Mouse (Mus musculus) intestine, postnatal 0 days (tissue): ENCODE measurements around the gene Atp2a1. TPM values are rescaled to one million over a fixed set of nuclear protein-coding genes. Genes with fewer than 3 reads are reported as not detected.
A peak's percentile ranks its signal among the peaks of the same experiment; 100 is the strongest.
"Not testable (repeated sequence)": the region's sequence is repeated elsewhere in the genome, so short reads cannot be mapped to it uniquely, and the experiment has no call there.

Experiments used
- ATAC-seq: fragments of 200-750 bp; cut with Nextera tagmentation; 2 replicates; pipeline ENCODE4 v1.8.0; 2017; ENCODE audit warnings: mild to moderate bottlenecking, moderate TSS enrichment, moderate library complexity
- H3K27ac ChIP-seq: fragments of 300-500 bp; sonication (generic); 2 replicates; pipeline ENCODE4 v1.5.1; 2014; ENCODE audit warnings: mild to moderate bottlenecking, low read depth, low read length, moderate library complexity
- H3K27me3 ChIP-seq: fragments of 300-500 bp; sonication (generic); replicated peaks from 2 replicates; pipeline ENCODE4 v1.6.1; 2014; ENCODE audit warnings: low read length, mixed read lengths; ENCODE audit not compliant: control insufficient read depth, insufficient read depth
- H3K36me3 ChIP-seq: fragments of 300-500 bp; sonication (generic); 2 replicates; pipeline ENCODE4 v1.6.1; 2014; ENCODE audit warnings: mild to moderate bottlenecking, moderate library complexity; ENCODE audit not compliant: control insufficient read depth, insufficient read depth
- H3K4me1 ChIP-seq: fragments of 300-500 bp; sonication (generic); replicated peaks from 2 replicates; pipeline ENCODE4 v1.6.1; 2014; ENCODE audit warnings: antibody characterized with exemption, low read length, mixed read lengths; ENCODE audit not compliant: control insufficient read depth, insufficient read depth
- H3K4me2 ChIP-seq: fragments of 300-500 bp; sonication (generic); replicated peaks from 2 replicates; pipeline ENCODE4 v1.6.1; 2014; ENCODE audit warnings: low read depth, mild to moderate bottlenecking, moderate library complexity
- H3K4me3 ChIP-seq: fragments of 300-500 bp; sonication (generic); 2 replicates; pipeline ENCODE4 v1.5.1; 2014; ENCODE audit warnings: low read depth, low read length
- H3K9ac ChIP-seq: fragments of 300-500 bp; sonication (generic); 2 replicates; pipeline ENCODE4 v1.6.1; 2014; ENCODE audit warnings: mild to moderate bottlenecking, low read depth, low read length
- H3K9me3 ChIP-seq: fragments of 300-500 bp; sonication (generic); 2 replicates; pipeline ENCODE4 v1.6.1; 2016; ENCODE audit warnings: mixed run types; ENCODE audit not compliant: control insufficient read depth
- CTCF ChIP-seq: sonication (generic); IDR thresholded peaks from 2 replicates; pipeline ENCODE4 v1.5.1; 2016; ENCODE audit warnings: low read depth, mild to moderate bottlenecking, control low read depth, antibody characterized with exemption, moderate library complexity
- WGBS: fragments of 180-500 bp; shearing (Covaris S2); extraction: QIAGEN DNeasy Blood & Tissue Kit; methylation state at CpG from one replicate; pipeline ENCODE4 v1.1.7; 2014; 5-methylcytosine and 5-hydroxymethylcytosine counted together
- polyA plus RNA-seq: library from polyadenylated mRNA; unstranded; fragments of >200 nt; fragmentation: Nextera tagmentation; extraction: Ambion mirVana; gene quantifications from 2 replicates; pipeline ENCODE4 v1.2.1, GENCODE M21; 2015

Gene Atp2a1
- polyA plus RNA-seq, 1 experiment from 2014 or later, result 0.05 TPM

DNA sequence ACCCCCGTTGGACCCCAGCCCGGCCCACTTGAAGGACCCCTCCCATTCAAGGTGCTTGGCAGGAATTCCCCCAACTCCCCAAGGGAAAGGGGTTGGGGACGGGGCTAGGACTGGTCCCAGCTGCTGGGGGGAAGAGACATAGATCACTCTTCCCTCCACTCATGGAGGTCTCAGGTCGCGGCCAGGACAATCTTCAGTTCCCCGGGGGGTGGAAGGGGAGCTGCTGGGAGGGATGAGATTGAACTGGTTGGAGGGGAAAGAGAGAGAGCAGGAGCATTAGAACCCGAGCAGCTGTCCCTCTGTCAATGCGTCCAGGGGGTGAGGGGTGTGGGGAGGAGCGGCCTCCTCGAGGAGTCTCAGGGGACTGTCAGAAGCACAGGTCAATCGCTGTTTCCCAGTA lies 29.1 kb upstream of the Atp2a1 start:
- H3K4me3 ChIP-seq, result no peak overlapping the region
- no peak overlapping the region for H3K9ac ChIP-seq
- H3K36me3 ChIP-seq, result peaks cover 64% of the 10 kb centered on the region
- no peak for TF ChIP-seq CTCF
- no peak for ATAC-seq
- no peak overlapping the region for H3K27ac ChIP-seq
- no peaks in the 10 kb centered on the region for H3K9me3 ChIP-seq
- no peaks in the 10 kb centered on the region for H3K4me1 ChIP-seq
- H3K4me2 ChIP-seq, result no peak overlapping the region
- WGBS, result 38% methylated on average over 11 of the region's 11 CpGs
- no peaks in the 10 kb centered on the region for H3K27me3 ChIP-seq

DNA sequence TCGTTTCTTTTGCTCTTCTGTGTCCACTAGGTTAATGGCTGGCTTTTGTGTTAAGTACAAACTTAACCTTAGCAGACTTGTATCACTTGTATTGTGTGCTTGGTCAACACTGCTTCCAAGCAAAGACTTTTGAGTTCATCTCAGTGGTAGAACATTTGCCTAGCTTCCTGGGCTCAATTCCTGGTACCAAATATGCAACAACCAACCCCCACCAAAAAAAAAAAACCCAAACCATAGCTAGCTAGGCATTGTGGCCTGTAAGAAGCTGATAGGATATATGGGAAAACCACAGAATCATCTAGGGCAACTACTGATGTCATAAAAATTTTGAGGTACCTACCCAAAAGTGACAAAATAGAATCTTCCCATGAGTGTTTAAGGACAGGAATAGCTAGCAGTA lies 28.1 kb upstream of the Atp2a1 start:
- H3K36me3 ChIP-seq, result peaks cover 54% of the 10 kb centered on the region
- no peak overlapping the region for H3K9ac ChIP-seq
- WGBS, result 76% methylated on average over 1 of the region's 1 CpGs
- no peaks in the 10 kb centered on the region for H3K27me3 ChIP-seq
- no peak overlapping the region for H3K27ac ChIP-seq
- ATAC-seq, result no peak
- H3K4me2 ChIP-seq, result no peak overlapping the region
- H3K9me3 ChIP-seq, result no peaks in the 10 kb centered on the region
- no peaks in the 10 kb centered on the region for H3K4me1 ChIP-seq
- no peak overlapping the region for H3K4me3 ChIP-seq
- no peak for TF ChIP-seq CTCF

DNA sequence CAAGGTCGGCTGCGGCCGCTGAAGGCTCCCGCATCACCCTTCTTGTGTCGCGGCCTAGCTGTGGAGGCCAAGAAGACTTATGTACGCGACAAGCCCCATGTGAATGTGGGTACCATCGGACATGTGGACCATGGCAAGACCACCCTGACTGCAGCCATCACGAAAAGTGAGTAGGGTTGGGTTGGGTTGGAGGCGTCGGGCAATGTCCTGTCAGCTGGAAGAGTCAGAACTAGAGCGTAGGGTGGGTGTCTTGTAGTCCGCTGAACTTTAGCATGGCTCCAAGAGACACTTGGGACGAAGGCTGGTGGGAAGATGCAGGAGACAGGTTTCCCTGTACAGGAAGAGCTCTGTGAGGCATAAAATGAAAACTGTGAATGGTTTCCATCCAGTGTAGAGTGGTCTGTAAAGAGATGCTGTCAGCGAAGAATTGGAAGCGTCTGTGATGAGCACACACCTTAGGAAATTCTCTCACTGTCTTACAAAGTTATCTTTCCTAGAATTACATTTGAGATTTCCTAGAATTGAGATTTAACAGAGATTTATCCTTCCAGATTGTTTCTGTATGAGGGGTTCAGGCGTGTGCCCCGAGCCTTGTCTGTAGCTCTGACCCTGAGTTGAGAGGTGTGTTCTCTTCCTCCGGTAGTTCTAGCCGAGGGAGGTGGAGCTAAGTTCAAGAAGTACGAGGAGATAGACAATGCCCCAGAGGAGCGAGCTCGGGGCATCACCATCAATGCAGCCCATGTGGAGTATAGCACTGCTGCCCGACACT lies 24.9 kb upstream of the Atp2a1 start:
- peak overlapping the region; percentile 67 for H3K4me2 ChIP-seq
- H3K27ac ChIP-seq, result peak overlapping the region; percentile 60; the same call in 1 of the 2 replicates
- WGBS, result 11% methylated on average over 23 of the region's 25 CpGs

DNA sequence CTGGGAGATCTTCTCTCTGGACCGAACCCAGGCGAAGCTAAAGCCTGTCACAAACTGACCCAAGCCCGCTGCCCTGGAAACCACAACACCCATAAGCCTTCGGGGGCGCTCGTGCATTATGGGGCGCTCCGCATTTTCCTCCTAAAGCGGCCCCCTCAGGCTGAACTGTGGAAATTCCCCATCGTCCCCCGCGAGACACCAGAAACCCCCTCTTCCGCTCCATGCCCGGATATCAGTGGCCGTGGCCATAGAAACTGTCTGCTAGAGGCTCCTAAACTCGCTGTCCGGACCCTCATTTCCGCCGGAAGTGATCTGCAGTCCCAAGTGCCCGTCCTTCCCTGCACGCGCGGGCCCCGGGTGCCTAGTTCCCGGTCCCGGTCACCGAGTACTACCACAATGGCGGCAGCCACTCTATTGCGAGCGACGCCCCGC lies 24.2 kb upstream of the Atp2a1 start, which contains the start of gene Tufm:
Gene Tufm (plus strand): TSS at position 310 of the 432 bp plus-strand sequence.
- H3K36me3 ChIP-seq, result peaks cover 15% of the 10 kb centered on the region
- H3K4me2 ChIP-seq, result peak within 1 kb of the TSS; percentile 67
- H3K9me3 ChIP-seq, result no peaks in the 10 kb centered on the region
- under 1% methylated on average over 32 of the region's 32 CpGs for WGBS
- peak within 1 kb of the TSS; percentile 67 for H3K9ac ChIP-seq
- peak within 1 kb of the TSS; percentile 65 for H3K4me3 ChIP-seq
- H3K4me1 ChIP-seq, result no peaks in the 10 kb centered on the region
- no peaks in the 10 kb centered on the region for H3K27me3 ChIP-seq
- peak; percentile 69 for TF ChIP-seq CTCF
- peak within 1 kb of the TSS; percentile 60 for H3K27ac ChIP-seq
- peak; percentile 88 for ATAC-seq

More for the DNA sequence above, 24.9 kb upstream of the Atp2a1 start:
- ATAC-seq, H3K4me1 ChIP-seq, H3K27me3 ChIP-seq, H3K9me3 ChIP-seq: not testable (repeated sequence)
- Histone ChIP-seq H3K4me3 (peak overlapping the region; percentile 65), H3K36me3 (peaks cover 23% of the 10 kb centered on the region), H3K9ac (peak overlapping the region; percentile 67)

DNA sequence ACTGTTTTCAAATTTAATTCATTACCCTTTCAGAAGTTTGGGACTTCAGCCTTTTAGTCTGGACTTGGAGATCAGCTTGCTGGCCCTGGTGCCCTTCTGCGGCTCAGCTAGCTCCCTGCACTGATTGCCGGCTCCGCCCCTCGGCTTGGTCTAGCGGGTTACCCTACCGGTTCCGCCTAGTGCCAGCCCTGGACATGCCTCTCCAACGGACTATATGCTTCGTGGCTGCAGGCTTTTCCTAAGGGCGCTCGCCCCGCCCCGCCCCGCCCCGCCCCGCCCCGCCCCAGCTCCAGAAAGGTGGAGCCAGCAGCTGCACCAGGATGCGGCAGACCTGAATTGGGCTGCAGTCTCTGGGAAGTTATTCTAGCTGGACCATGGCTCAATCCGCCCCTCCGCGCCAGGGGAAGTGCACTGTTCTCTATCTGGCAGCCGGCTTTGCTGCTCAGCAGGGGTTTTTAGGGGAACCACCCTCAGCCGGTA lies 19.5 kb upstream of the Atp2a1 start:
- peak overlapping the region; percentile 22 for H3K4me3 ChIP-seq
- H3K4me2 ChIP-seq, result peak overlapping the region; percentile 66
- no peaks in the 10 kb centered on the region for H3K4me1 ChIP-seq
- under 1% methylated on average over 23 of the region's 23 CpGs for WGBS
- H3K27me3 ChIP-seq, result no peaks in the 10 kb centered on the region
- peak; percentile 19; the same call in 1 of the 2 replicates for TF ChIP-seq CTCF
- no peaks in the 10 kb centered on the region for H3K36me3 ChIP-seq
- peak overlapping the region; percentile 23; the same call in 1 of the 2 replicates for H3K9ac ChIP-seq
- H3K27ac ChIP-seq, result peak overlapping the region; percentile 36; the same call in 1 of the 2 replicates
- peak; percentile 88 for ATAC-seq
- H3K9me3 ChIP-seq, result no peaks in the 10 kb centered on the region

DNA sequence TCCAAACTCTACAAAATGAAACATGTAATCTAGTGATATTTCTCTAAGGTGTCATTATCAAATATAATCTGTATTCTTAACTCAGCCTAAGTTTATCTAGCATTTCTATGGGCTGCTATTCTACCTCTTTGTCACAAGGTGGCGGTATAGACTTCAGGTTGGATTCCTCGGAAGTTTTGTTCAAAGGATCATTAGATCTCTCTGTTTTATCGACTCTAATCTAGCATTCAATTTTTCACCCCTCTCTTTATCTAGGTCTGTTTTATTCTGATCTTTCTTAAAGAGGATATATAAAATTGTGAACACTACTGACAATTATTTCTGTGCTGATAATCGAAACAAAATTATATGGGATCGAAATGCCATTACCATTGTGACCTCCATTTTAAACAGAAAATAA lies 18.8 kb upstream of the Atp2a1 start:
- Histone ChIP-seq H3K9me3 (no peaks in the 10 kb centered on the region), H3K27me3 (no peaks in the 10 kb centered on the region), H3K4me2 (peak overlapping the region; percentile 66), H3K9ac (no peak overlapping the region), H3K4me1 (no peaks in the 10 kb centered on the region), H3K27ac (no peak overlapping the region), H3K4me3 (0 out of 2 replicates have a peak overlapping the region, but pooled peaks have one; percentile 22), H3K36me3 (no peaks in the 10 kb centered on the region)
- WGBS, result 22% methylated on average over 5 of the region's 5 CpGs
- peak; percentile 77 for TF ChIP-seq CTCF
- no peak for ATAC-seq
